Mouse (Mus musculus) MEL (cell line): ENCODE measurements at regions not wholly inside any gene's neighbourhood (a gene's known extent, or its start where the extent isn't known, plus 50 kb on each side); places are given as distances from the start of the nearest gene placed in this dataset.

Experiments used
- DNase-seq: peaks from one replicate; pipeline ENCODE4 v3.0.0; 2011; ENCODE audit warnings: low read depth, low spot score
- H3K27ac ChIP-seq: 2 replicates; pipeline ENCODE4 v1.5.1; 2012; ENCODE audit warnings: low read depth, mild to moderate bottlenecking, control low read depth, low read length, moderate library complexity; ENCODE audit not compliant: control insufficient read depth
- H3K27me3 ChIP-seq, 2 experiments: fragments of 150-350 bp in 1 of 2; sonication (generic) in 1 of 2; 2 replicates each; pipeline ENCODE4 v1.6.1; 2012; ENCODE audit warnings: low read length in 2 of 2, mild to moderate bottlenecking in 2 of 2, improper control_type of control experiment in 1 of 2, moderate library complexity in 1 of 2; ENCODE audit not compliant: insufficient read depth in 2 of 2, control insufficient read depth in 1 of 2
- H3K36me3 ChIP-seq, 2 experiments: 2 replicates each; pipeline ENCODE4 v1.6.1; 2012 to 2014; ENCODE audit warnings: low read length in 2 of 2, improper control_type of control experiment in 1 of 2, inconsistent platforms in 1 of 2, mild to moderate bottlenecking in 1 of 2; ENCODE audit not compliant: insufficient read depth in 2 of 2, control insufficient read depth in 1 of 2
- H3K4me1 ChIP-seq, 2 experiments: fragments of 150-350 bp in 1 of 2; sonication (generic) in 1 of 2; 2 replicates each; pipeline ENCODE4 v1.6.1; 2012; ENCODE audit warnings: low read length in 2 of 2, improper control_type of control experiment in 1 of 2, mild to moderate bottlenecking in 1 of 2; ENCODE audit not compliant: insufficient read depth in 2 of 2, control insufficient read depth in 1 of 2
- H3K4me3 ChIP-seq, 2 experiments: fragments of 150-350 bp in 1 of 2; sonication (generic) in 1 of 2; 2 replicates each; pipeline ENCODE4 v1.5.1; 2012; ENCODE audit warnings: low read depth in 2 of 2, low read length in 2 of 2, mild to moderate bottlenecking in 2 of 2, moderate library complexity in 2 of 2, control low read depth in 1 of 2, improper control_type of control experiment in 1 of 2; ENCODE audit not compliant: control insufficient read depth in 1 of 2, insufficient read depth in 1 of 2
- H3K79me2 ChIP-seq: 2 replicates; pipeline ENCODE4 v1.6.1; 2012; ENCODE audit warnings: mild to moderate bottlenecking, low read length, moderate library complexity; ENCODE audit not compliant: control insufficient read depth, poor library complexity, insufficient read depth
- H3K9ac ChIP-seq: 2 replicates; pipeline ENCODE4 v1.6.1; 2012; ENCODE audit warnings: low read depth, mild to moderate bottlenecking, control low read depth, low read length, moderate library complexity; ENCODE audit not compliant: control insufficient read depth, poor library complexity, severe bottlenecking
- H3K9me3 ChIP-seq: fragments of 150-350 bp; sonication (generic); replicated peaks from 2 replicates; pipeline ENCODE4 v1.6.1; 2012; ENCODE audit warnings: mild to moderate bottlenecking, low read length, improper control_type of control experiment, moderate library complexity; ENCODE audit not compliant: insufficient read depth
- CHD1 ChIP-seq: IDR thresholded peaks from 2 replicates; pipeline ENCODE4 v1.6.1; 2012; ENCODE audit warnings: low read depth, mild to moderate bottlenecking, inconsistent platforms, low read length, improper control_type of control experiment
- E2F4 ChIP-seq: IDR thresholded peaks from 2 replicates; pipeline ENCODE4 v1.6.1; 2011; ENCODE audit warnings: low read depth, low read length, improper control_type of control experiment, borderline replicate concordance
- EP300 ChIP-seq, 2 experiments: IDR thresholded peaks; 2 replicates each; pipeline ENCODE4 v1.6.1; 2011; ENCODE audit warnings: improper control_type of control experiment in 2 of 2, low read length in 2 of 2, low read depth in 1 of 2, mild to moderate bottlenecking in 1 of 2
- GABPA ChIP-seq: IDR thresholded peaks from 2 replicates; pipeline ENCODE4 v1.6.1; 2012; ENCODE audit warnings: low read depth, mild to moderate bottlenecking, inconsistent platforms, low read length, improper control_type of control experiment, moderate library complexity
- HCFC1 ChIP-seq: IDR thresholded peaks from 2 replicates; pipeline ENCODE4 v1.6.1; 2012; ENCODE audit warnings: low read depth, mild to moderate bottlenecking, inconsistent platforms, low read length, improper control_type of control experiment, moderate library complexity
- JUND ChIP-seq: IDR thresholded peaks from 2 replicates; pipeline ENCODE4 v1.6.1; 2011; ENCODE audit warnings: low read depth, mild to moderate bottlenecking, improper control_type of control experiment, low read length
- KAT2A ChIP-seq: conservative IDR thresholded peaks from 2 replicates; pipeline ENCODE4 v1.6.1; 2012; ENCODE audit warnings: low read depth, low read length, improper control_type of control experiment, inconsistent platforms
- MAZ ChIP-seq: IDR thresholded peaks from 2 replicates; pipeline ENCODE4 v1.6.1; 2012; ENCODE audit warnings: low read depth, mild to moderate bottlenecking, inconsistent platforms, low read length, improper control_type of control experiment
- MEF2A ChIP-seq: IDR thresholded peaks from 2 replicates; pipeline ENCODE4 v1.6.1; 2014; ENCODE audit warnings: low read depth, mild to moderate bottlenecking, inconsistent platforms, low read length, improper control_type of control experiment; ENCODE audit not compliant: poor library complexity, insufficient replicate concordance, severe bottlenecking; ENCODE audit errors: extremely low read depth
- MXI1 ChIP-seq: IDR thresholded peaks from 2 replicates; pipeline ENCODE4 v1.6.1; 2011; ENCODE audit warnings: mild to moderate bottlenecking, low read depth, low read length, improper control_type of control experiment
- MYB ChIP-seq: IDR thresholded peaks from 2 replicates; pipeline ENCODE4 v1.6.1; 2011; ENCODE audit warnings: mild to moderate bottlenecking, low read depth, low read length, improper control_type of control experiment
- MYC ChIP-seq: IDR thresholded peaks from 2 replicates; pipeline ENCODE4 v1.6.1; 2011; ENCODE audit warnings: low read depth, mild to moderate bottlenecking, low read length, improper control_type of control experiment, moderate library complexity
- NELFE ChIP-seq: IDR thresholded peaks from 2 replicates; pipeline ENCODE4 v1.6.1; 2011; ENCODE audit warnings: low read depth, low read length, improper control_type of control experiment
- NRF1 ChIP-seq: IDR thresholded peaks from 2 replicates; pipeline ENCODE4 v1.6.1; 2014; ENCODE audit warnings: low read depth, mild to moderate bottlenecking, inconsistent platforms, low read length, improper control_type of control experiment, moderate library complexity; ENCODE audit not compliant: poor library complexity, insufficient read depth, severe bottlenecking
- POLR2AphosphoS2 ChIP-seq: IDR thresholded peaks from 2 replicates; pipeline ENCODE4 v1.6.1; 2011; ENCODE audit warnings: low read length, improper control_type of control experiment
- RAD21 ChIP-seq: IDR thresholded peaks from 2 replicates; pipeline ENCODE4 v1.6.1; 2011; ENCODE audit warnings: mild to moderate bottlenecking, low read depth, low read length, improper control_type of control experiment
- RCOR1 ChIP-seq: IDR thresholded peaks from 2 replicates; pipeline ENCODE4 v1.6.1; 2012; ENCODE audit warnings: low read depth, mild to moderate bottlenecking, inconsistent platforms, low read length, improper control_type of control experiment
- ZC3H11A ChIP-seq: IDR thresholded peaks from 2 replicates; pipeline ENCODE4 v1.6.1; 2012; ENCODE audit warnings: low read depth, mild to moderate bottlenecking, inconsistent platforms, low read length, improper control_type of control experiment

DNA sequence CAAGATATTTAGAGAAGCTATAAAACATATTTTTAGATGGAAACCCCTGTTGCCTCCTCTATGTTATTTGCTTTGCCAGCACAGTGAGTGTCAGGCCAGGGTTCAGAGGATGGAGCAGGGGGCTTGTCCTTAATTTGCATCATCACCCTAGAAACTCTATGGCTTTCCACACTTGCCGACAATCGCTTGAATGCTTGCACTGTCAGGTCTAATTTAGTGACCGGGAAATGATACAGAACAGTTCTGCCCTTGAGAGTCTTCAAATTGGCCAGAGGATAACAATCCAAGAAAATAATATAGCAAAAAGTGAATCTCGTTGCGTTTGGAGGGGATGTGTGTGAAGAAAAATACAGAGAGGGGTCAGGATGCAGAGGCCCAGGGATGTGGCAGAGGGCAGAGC, 441.9 kb upstream of the Gm6657 start:
- Histone ChIP-seq H3K4me3 (no peak overlapping the region), H3K9ac (no peak overlapping the region), H3K27ac (no peak overlapping the region), H3K9me3 (no peaks in the 10 kb centered on the region), H3K36me3 (no peaks in the 10 kb centered on the region), H3K79me2 (no peaks in the 10 kb centered on the region), H3K4me1 (no peaks in the 10 kb centered on the region), H3K27me3 (peaks cover 0 to 5% of the 10 kb centered on the region in 2 experiments; a peak in 3 of 4 replicates)
- DNase-seq, result no peak
- TF ChIP-seq MEF2A, result no peak
- TF ChIP-seq MXI1, result no peak
- no peak for TF ChIP-seq JUND
- no peak for TF ChIP-seq NRF1
- no peak for TF ChIP-seq MYB
- no peak for TF ChIP-seq HCFC1
- no peak for TF ChIP-seq MYC
- no peak for TF ChIP-seq RAD21
- TF ChIP-seq ZC3H11A, result no peak
- no peak for TF ChIP-seq KAT2A
- no peak for TF ChIP-seq NELFE
- no peak for TF ChIP-seq EP300 (IDR thresholded peaks at IDR 0.05; ENCODE audit: low read depth in 1 of 2, low read length in 2 of 2)
- TF ChIP-seq CHD1, result no peak
- no peak for TF ChIP-seq POLR2AphosphoS2
- TF ChIP-seq GABPA, result no peak
- TF ChIP-seq RCOR1, result no peak

DNA sequence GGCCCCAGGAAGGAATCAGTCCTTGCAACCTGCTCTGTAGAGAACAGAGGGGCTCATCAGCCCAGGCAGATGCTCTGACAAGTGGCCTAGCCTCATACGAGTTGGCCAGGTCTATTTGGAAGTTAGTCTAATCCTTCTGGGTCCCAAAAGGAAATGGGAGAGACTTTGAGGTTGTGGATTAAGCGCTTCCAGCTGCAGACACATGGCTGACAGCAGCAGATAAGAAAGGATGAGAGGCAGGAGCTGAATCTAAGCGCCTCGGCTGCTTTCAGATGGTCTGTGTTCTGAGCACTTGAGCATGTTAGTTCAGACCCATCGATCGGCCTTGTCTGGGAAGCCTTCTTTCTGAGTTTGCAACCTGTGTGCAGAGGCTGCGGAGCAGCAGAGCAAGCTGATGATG, 438.0 kb upstream of the Gm6657 start:
- DNase-seq, result no peak
- H3K9ac ChIP-seq, result no peak overlapping the region
- no peaks in the 10 kb centered on the region for H3K36me3 ChIP-seq
- peaks cover 0 to 3% of the 10 kb centered on the region in 2 experiments; a peak in 2 of 4 replicates for H3K27me3 ChIP-seq
- no peaks in the 10 kb centered on the region for H3K9me3 ChIP-seq
- H3K4me1 ChIP-seq, result no peaks in the 10 kb centered on the region
- no peak overlapping the region for H3K4me3 ChIP-seq
- no peaks in the 10 kb centered on the region for H3K79me2 ChIP-seq
- no peak overlapping the region for H3K27ac ChIP-seq
- TF ChIP-seq MAZ (no peak), E2F4 (no peak), CHD1 (no peak)
